Mouse (Mus musculus) G1E (cell line): Measurements from ENCODE around the gene Gdf3.

Experiments
- CTCF ChIP-seq: IDR thresholded peaks from 2 replicates; pipeline ENCODE4 v1.5.1; 2012; ENCODE audit warnings: low read depth, low read length, inconsistent platforms, mixed read lengths
- GATA1 ChIP-seq: IDR thresholded peaks from 2 replicates; pipeline ENCODE4 v1.6.1; 2012; ENCODE audit warnings: borderline replicate concordance, low read length, inconsistent platforms, mixed read lengths

DNA sequence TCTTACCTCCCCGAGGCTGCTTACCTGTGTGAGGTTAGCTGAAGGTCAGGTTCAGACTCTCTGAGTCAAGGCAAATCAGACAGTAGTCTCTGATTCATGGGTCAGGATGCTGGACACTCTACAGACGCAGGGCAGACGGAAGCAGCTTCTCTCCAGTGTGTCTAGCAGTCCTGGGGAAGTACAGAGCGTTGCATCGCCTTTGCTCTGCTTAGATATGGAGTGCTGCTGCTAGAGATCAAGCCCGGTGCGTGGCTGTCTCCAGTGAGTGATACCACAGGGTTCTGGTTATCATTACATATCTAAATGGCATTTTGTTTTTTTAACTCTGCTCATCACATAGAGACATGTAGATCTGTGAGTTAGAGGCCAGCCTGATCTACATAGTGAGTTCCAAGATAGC lies 13.3 kb downstream of the Gdf3 start:
- TF ChIP-seq CTCF (no peak), GATA1 (no peak)
